Mouse (Mus musculus) embryo, embryonic 10 days (tissue): ENCODE results near the gene Pnpla6.
"Not testable (repeated sequence)": the region's sequence is repeated elsewhere in the genome, so short reads cannot be mapped to it uniquely, and the experiment has no call there.

Experiments used
- DNase-seq: peaks from one replicate; pipeline ENCODE4 v3.0.0-alpha.2; 2015; ENCODE audit warnings: low spot score

Pnpla6 gene

DNA sequence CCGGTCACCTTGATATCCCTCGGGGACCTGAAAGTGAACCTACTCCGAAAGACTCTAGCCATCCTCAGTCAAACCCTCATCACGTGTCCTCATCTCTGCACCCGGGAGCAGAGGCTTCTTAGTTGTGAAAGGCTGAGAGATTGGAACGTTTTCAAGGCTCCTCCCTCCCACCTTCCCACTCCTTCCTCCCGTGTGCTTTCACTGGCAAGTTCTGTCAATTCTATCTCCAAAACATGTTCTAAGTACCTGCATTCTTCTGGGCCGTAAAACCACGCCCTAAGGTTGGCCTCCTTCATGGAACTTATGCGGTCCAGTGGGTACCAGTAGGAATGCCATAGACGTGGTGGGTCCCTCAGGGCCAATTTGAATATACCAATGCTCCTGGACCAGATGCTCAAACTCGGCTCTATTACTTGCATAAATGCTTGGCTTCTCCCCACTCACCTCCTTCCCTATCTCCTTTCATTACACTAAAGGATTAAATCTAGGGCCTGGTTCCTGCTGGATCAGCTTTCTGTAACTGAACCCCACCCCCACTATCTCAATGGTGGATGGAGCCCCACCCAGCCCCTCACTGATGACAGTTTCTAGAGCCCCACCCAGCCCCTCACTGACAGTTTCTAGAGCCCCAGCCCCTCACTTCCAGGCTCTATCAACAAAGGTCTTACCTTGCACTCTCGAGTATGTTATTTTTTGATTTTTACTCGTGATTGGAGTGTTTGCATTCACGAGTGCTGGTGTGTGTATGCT is 61.2 kb downstream of the Pnpla6 start:
- DNase-seq: no peak

DNA sequence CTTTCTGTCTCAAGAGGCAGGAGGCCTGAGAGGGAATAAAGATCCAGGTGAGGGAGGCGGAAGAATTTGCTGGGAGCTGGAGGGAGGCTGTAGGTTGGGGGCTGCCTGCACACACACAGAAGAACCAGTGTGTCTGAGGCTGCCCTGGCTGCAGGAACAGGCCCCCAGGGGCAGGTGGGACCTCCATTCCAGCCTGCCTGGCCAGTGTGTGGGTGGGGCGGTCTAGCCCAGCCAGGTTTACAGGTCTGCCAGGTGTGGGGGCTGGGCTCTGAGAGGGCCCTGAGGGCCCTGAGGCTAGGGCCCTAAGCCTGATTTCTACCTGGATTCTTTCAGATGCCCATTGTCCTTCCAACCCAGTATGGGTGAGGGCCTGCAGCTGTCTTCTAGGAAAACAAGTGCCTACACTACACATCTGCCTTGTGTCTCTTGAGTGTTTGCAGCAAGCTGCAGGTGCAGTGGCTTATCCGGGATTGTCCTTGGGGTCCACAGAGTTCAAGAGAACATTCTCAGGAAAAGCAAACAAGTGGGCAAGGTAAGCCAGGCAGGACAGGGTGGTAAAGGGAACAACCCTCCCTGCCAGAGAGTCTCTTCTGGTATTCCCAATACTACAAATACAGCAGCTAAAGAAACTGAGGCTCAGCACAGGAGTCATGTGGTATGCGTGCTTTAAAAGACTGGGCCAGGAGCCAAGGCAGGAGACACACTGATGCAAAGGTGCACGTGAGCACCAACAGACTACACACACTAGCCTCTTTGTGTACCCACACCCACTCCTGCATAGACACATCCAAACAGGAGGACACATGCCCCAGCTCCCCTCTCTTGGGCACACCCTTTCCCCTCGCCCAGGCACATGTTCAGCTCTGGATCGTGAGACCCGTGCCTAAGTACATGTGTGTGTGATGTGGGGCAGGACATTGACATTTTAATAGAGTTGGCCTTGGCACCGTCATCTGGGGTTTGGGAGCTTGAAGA is 64.5 kb downstream of the Pnpla6 start:
- no peak for DNase-seq

DNA sequence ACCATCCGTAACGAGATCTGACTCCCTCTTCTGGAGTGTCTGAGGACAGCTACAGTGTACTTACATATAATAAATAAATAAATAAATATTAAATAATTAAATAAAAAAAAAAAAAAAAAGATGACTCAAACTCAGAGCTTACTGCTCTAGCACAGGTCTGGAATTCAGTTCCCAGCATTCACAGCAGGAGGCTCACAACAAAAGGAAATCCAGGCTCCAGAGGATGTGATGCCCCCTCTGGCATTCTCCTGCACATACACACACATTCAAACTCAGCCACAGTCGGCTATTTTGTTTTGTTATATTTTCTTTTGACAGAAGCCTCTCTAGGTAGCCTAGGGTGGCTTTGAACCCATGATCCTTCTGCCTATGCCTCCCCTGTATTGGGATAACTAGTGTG is 66.8 kb downstream of the Pnpla6 start:
- not testable (repeated sequence) for DNase-seq

DNA sequence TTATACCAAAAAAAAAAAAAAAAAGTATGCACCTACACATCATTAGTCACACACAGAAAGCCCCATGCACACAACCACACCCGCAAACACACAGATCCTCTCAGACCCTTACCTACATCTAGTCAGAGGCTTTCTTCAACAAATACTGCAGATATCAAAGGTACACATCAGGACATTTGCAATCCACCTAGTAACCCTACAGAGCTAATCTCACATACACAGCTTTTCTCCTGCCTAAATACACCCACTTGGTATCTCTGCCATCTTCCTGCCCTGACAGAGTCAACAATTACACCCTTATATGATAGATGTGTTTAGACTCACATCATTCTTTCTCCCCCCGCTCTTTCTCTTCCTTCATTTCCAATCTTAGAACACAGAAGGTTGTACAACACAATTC is 71.3 kb downstream of the Pnpla6 start:
- DNase-seq: no peak

DNA sequence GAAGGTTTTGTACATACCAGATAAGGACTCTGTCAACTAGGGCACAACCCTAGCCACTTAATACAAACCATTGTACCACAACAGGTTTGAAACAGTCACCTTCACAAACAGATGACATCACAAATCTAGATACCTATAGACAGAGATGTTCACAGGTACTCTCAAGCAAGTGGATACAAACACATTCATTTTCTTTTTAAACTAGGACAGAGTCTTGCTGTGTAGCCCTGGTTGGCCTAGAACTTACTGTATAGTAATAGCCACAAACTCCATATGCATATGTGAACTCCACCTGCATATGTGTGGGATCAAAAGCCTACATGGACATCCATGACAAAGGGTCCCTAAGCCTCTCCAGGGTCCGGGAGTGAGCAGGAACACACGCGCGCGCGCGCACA is 71.8 kb downstream of the Pnpla6 start, which contains the start of gene Camsap3:
TSS of gene Camsap3 (plus strand) at position 301 of the 398 bp plus-strand sequence.
- DNase-seq: peak; percentile 2

DNA sequence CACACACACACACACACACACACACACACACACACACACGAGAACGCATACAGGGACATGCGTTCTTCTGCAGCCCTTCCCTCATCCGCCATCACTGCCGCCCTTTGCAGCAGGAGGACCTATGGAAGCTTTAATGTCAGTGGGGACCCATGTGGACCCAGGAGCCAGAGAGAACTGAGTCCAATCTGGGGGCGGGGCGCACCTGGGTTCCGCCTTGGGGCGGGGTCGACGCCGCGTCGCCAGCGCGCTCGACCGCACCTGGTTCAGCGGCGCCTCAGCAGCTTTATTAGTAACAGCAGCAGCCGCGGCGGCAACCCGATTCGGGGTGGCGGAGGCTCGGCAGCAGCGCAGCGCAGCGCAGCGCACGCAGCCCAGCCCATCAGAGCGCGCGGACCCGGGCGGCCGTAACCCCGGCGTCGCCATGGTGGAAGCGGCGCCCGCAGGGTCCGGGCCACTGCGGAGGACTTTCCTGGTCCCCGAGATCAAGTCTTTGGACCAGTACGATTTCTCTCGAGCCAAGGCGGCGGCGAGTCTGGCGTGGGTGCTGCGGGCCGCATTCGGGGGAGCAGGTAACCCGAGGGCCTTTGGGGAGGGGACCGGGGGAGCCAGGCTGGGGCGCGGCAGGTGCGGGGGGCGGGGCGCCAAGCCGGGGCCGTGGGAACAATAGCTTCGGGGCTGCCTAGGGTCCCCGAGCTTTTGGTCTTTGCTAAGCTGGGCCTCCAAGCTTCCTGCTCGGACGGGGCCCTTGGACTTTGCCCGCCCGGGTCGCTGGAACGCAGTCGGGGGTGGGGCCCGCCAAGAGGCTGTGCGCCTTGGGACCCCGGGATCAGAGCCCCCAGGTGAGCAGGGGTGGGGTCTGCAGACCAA is 72.4 kb downstream of the Pnpla6 start:
- DNase-seq: peak; percentile 75

DNA sequence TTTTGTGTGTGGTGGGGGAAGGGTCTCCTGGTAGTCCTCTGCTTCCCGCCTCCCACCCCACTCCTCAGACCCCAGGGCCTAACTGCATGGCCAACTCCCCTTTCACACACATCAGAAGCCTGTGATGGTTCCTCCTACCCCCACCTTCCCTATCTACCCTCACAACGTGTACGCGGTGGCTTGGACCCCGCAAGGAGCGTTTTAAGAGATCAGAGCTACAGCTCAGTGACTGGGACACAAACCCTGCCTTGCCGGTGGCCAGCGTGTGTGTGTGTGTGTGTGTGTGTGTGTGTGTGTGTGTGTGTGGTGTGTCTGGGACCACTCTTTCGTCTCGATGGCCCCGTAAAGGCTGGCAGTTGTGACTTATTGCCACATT is 73.1 kb downstream of the Pnpla6 start:
- no peak for DNase-seq

DNA sequence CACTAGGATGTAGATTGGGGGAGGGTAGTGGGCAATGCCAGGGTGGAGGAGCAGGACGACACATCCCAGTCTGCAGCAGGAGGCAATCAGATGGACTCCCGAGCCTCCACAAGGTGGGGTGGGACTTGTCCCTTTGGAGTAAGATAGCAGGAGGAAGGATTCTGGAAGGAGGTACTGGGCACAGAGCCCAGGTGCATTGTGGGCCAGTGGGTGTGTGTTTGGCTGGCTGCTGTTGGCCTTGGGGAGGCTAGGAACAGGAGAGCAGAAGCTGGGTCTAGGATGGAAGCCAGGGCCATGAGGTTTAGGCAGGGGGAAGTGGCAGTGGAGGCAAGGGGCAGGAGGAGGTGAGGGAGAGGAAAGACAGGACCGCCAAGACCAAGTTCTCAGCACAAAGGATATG is 78.3 kb downstream of the Pnpla6 start:
- no peak for DNase-seq
